Mouse (Mus musculus) intestine, embryonic 14.5 days (tissue): ENCODE measurements at regions not wholly inside any gene's neighbourhood (a gene's known extent, or its start where the extent isn't known, plus 50 kb on each side); places are given as distances from the start of the nearest gene placed in this dataset.
A peak's percentile ranks its signal among the peaks of the same experiment; 100 is the strongest.

ENCODE experiments used
- ATAC-seq: fragments of 200-750 bp; cut with Nextera tagmentation; replicated peaks from 2 replicates; pipeline ENCODE4 v1.8.0; 2017; ENCODE audit warnings: low read depth, moderate number of reproducible peaks, moderate TSS enrichment, moderate library complexity; ENCODE audit not compliant: low FRiP score, low TSS enrichment
- DNase-seq: peaks from one replicate; pipeline ENCODE4 v3.0.0-alpha.2; 2018; ENCODE audit warnings: low spot score
- H3K27ac ChIP-seq: fragments of 300-500 bp; sonication (generic); 2 replicates; pipeline ENCODE4 v1.5.1; 2014; ENCODE audit warnings: low read depth, mild to moderate bottlenecking, control low read depth
- H3K27me3 ChIP-seq: fragments of 300-500 bp; sonication (generic); replicated peaks from 2 replicates; pipeline ENCODE4 v1.6.1; 2014; ENCODE audit warnings: low read length, control low read depth; ENCODE audit not compliant: control insufficient read depth, insufficient read depth
- H3K36me3 ChIP-seq: fragments of 300-500 bp; sonication (generic); 2 replicates; pipeline ENCODE4 v1.6.1; 2014; ENCODE audit warnings: low read length, control low read depth; ENCODE audit not compliant: control insufficient read depth, insufficient read depth
- H3K4me1 ChIP-seq: fragments of 300-500 bp; sonication (generic); replicated peaks from 2 replicates; pipeline ENCODE4 v1.6.1; 2014; ENCODE audit warnings: low read length, control low read depth, mixed read lengths; ENCODE audit not compliant: control insufficient read depth, insufficient read depth
- H3K4me2 ChIP-seq: fragments of 300-500 bp; sonication (generic); 2 replicates; pipeline ENCODE4 v1.6.1; 2014; ENCODE audit warnings: low read length
- H3K4me3 ChIP-seq: fragments of 300-500 bp; sonication (generic); 2 replicates; pipeline ENCODE4 v1.5.1; 2014; ENCODE audit warnings: low read depth, low read length, control low read depth, mixed read lengths
- H3K9ac ChIP-seq: fragments of 300-500 bp; sonication (generic); 2 replicates; pipeline ENCODE4 v1.6.1; 2014; ENCODE audit warnings: mild to moderate bottlenecking, low read length
- H3K9me3 ChIP-seq: fragments of 300-500 bp; sonication (generic); 2 replicates; pipeline ENCODE4 v1.6.1; 2016; ENCODE audit warnings: low read length, control low read depth; ENCODE audit not compliant: control insufficient read depth
- WGBS: fragments of 180-500 bp; shearing (Covaris S2); extraction: QIAGEN DNeasy Blood & Tissue Kit; methylation state at CpG from one replicate; pipeline ENCODE4 v1.1.7; 2014; 5-methylcytosine and 5-hydroxymethylcytosine counted together

DNA sequence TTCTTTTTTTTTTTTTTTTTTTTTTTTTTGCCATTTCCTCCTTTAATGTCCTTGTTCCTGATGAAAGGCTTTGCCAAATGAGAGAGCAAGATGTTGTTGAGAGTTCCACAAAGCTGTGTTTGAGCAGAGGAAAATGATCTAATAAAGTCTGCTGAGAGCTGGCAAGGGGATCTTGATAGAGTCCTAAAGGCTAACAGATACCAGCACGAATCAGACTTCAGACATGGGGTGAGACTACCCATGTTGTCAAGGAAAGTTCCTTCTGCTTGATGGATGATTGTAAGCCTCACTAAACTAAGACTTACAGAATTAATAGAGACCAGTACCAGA, 665.2 kb upstream of the Fam92a start:
- H3K27me3 ChIP-seq: no peaks in the 10 kb centered on the region
- DNase-seq: no peak
- WGBS: 29% methylated on average over 1 of the region's 1 CpGs
- H3K4me3 ChIP-seq: no peak overlapping the region
- no peak overlapping the region for H3K4me2 ChIP-seq
- peak overlapping the region; percentile 44; the same call in 1 of the 2 replicates for H3K27ac ChIP-seq
- no peaks in the 10 kb centered on the region for H3K4me1 ChIP-seq
- H3K9me3 ChIP-seq: no peaks in the 10 kb centered on the region
- H3K9ac ChIP-seq: no peak overlapping the region
- no peaks in the 10 kb centered on the region for H3K36me3 ChIP-seq
- no peak for ATAC-seq

DNA sequence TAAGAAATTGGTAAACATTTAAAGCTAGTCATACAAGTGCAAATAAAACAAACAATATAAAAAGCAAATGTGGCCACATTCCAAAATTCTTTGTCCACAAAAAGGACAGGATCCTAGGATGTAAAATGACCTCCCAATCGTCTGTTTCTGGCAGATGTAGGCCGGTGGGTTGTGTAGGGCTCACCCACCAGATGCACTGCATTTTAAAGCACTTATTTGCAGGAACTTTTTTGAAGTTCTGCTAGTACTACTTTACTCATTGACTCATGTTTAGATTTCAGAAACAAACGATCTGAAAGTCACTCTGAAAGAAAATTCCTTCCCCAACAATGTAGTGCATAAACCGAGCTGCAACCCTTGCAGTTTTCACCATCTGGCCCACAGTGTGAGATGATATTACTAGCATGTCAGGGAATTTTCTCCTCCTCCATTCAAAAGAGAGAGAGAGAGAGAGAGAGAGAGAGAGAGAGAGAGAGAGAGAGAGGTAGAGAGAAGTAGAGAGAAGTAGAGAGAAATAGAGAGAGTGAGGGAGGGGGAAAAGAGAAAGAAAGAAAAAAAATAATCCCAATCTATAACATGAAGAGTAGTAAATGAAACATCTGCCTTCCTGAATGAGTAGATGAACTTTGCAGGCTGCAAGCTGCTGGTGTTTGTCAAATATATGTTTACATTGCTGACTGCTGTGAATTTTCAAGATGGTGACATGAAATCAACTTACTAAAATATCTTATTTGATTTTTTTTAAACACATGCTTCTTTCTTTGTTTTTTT, 664.7 kb upstream of the Fam92a start:
- 26% methylated on average over 4 of the region's 4 CpGs for WGBS

DNA sequence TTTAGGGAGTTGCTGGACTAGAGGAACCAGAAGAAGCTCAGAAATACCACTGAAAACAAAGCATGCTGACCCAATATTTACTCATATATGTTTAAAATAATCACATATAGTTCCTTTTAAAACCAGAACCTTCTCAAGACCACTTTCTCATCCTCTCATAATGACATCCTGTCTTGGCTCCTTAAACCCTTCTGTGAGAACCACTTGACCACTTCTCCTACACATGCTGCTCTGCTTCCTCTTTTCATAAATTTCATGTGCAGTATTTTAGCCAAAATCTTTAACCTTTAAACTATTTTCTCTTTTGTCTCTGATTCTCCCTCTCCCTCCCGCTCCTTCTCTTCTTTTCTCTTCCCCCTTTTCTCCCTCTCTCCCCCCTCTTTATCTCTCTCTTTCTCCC, 654.6 kb upstream of the Fam92a start:
- no peak overlapping the region for H3K9ac ChIP-seq
- no peaks in the 10 kb centered on the region for H3K9me3 ChIP-seq
- H3K4me2 ChIP-seq: no peak overlapping the region
- ATAC-seq: no peak
- DNase-seq: no peak
- no peaks in the 10 kb centered on the region for H3K27me3 ChIP-seq
- H3K4me1 ChIP-seq: no peaks in the 10 kb centered on the region
- 73% methylated on average over 1 of the region's 1 CpGs for WGBS
- H3K4me3 ChIP-seq: no peak overlapping the region
- H3K36me3 ChIP-seq: no peaks in the 10 kb centered on the region
- H3K27ac ChIP-seq: no peak overlapping the region

More for the DNA sequence above, 664.7 kb upstream of the Fam92a start:
- no peak for DNase-seq
- H3K9me3 ChIP-seq: no peaks in the 10 kb centered on the region
- ATAC-seq: 0 out of 2 replicates have a peak, but pooled peaks have one; percentile 43
- H3K9ac ChIP-seq: no peak overlapping the region
- peak overlapping the region; percentile 51; the same call in 1 of the 2 replicates for H3K27ac ChIP-seq
- no peak overlapping the region for H3K4me3 ChIP-seq
- H3K4me2 ChIP-seq: no peak overlapping the region
- H3K4me1 ChIP-seq: no peaks in the 10 kb centered on the region
- no peaks in the 10 kb centered on the region for H3K36me3 ChIP-seq
- no peaks in the 10 kb centered on the region for H3K27me3 ChIP-seq

DNA sequence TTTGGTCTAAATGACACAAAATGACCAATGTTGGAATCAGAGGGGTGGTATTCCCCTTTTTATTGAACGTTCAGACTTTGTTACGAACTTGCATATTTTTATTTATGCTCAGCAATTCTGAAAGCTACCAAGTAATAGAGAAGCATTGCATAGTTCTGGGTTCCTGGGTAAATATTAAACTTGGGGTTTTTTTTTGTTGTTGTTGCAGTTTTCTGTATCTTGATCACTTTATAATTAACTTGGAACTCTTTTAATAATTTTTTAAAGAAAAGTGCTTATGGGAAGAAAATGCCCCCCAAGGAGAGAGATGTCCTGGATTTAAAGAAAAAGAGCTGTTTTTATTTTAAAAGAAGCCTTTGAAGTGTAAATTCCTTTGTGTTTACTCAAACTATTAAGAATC, 642.4 kb upstream of the Fam92a start:
- H3K9me3 ChIP-seq: no peaks in the 10 kb centered on the region
- no peak overlapping the region for H3K4me3 ChIP-seq
- no peak overlapping the region for H3K27ac ChIP-seq
- H3K4me2 ChIP-seq: no peak overlapping the region
- DNase-seq (no peak), ATAC-seq (no peak)
- H3K27me3 ChIP-seq: no peaks in the 10 kb centered on the region
- no peaks in the 10 kb centered on the region for H3K36me3 ChIP-seq
- no peak overlapping the region for H3K9ac ChIP-seq
- H3K4me1 ChIP-seq: no peaks in the 10 kb centered on the region
- 95% methylated on average over 2 of the region's 2 CpGs for WGBS

DNA sequence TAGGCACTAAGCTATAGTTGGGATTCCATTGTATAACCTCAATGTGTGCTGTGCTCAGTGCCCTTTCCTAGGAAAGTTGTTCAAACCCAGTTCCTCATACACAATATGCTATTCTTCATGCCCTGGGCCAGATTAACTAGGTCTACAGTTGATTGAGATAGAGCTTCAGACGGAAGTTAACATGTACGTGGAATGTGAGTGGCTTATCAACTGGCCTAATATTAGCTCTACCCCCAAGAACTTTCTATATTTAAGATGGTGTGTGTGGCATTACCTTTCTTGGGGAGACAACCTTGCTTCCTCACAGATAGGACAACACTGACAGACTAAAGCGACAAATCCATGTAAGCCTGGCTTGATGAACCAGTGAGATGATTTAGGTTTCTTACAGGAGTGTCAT, 629.4 kb upstream of the Fam92a start:
- no peak overlapping the region for H3K4me2 ChIP-seq
- no peak overlapping the region for H3K4me3 ChIP-seq
- DNase-seq (no peak), ATAC-seq (no peak)
- no peaks in the 10 kb centered on the region for H3K9me3 ChIP-seq
- no peaks in the 10 kb centered on the region for H3K4me1 ChIP-seq
- no peaks in the 10 kb centered on the region for H3K36me3 ChIP-seq
- no peak overlapping the region for H3K9ac ChIP-seq
- WGBS: 88% methylated on average over 3 of the region's 3 CpGs
- H3K27me3 ChIP-seq: no peaks in the 10 kb centered on the region
- no peak overlapping the region for H3K27ac ChIP-seq

DNA sequence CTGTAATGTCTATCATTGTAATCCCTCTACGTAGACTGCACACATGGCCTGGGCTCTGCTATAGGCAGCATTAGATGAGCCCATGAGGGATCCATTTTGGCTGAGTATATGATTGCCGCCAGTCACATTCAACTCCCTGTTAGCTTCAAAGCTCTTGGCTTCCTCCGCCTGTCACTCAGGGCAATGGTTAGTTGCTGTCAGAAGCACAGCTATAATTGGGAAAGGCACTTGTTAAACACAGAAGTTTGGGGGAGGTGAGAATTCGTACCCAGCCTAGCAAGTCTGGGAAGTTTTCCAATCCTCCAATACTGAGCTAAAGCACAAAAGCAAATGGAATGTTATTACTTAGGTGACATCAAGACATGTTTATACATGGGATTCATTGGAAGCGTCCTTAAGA, 627.7 kb upstream of the Fam92a start:
- ATAC-seq (no peak), DNase-seq (no peak)
- 73% methylated on average over 5 of the region's 5 CpGs for WGBS
- Histone ChIP-seq H3K9ac (no peak overlapping the region), H3K4me2 (no peak overlapping the region), H3K9me3 (no peaks in the 10 kb centered on the region), H3K27ac (no peak overlapping the region), H3K4me3 (no peak overlapping the region), H3K36me3 (no peaks in the 10 kb centered on the region), H3K4me1 (no peaks in the 10 kb centered on the region), H3K27me3 (no peaks in the 10 kb centered on the region)

DNA sequence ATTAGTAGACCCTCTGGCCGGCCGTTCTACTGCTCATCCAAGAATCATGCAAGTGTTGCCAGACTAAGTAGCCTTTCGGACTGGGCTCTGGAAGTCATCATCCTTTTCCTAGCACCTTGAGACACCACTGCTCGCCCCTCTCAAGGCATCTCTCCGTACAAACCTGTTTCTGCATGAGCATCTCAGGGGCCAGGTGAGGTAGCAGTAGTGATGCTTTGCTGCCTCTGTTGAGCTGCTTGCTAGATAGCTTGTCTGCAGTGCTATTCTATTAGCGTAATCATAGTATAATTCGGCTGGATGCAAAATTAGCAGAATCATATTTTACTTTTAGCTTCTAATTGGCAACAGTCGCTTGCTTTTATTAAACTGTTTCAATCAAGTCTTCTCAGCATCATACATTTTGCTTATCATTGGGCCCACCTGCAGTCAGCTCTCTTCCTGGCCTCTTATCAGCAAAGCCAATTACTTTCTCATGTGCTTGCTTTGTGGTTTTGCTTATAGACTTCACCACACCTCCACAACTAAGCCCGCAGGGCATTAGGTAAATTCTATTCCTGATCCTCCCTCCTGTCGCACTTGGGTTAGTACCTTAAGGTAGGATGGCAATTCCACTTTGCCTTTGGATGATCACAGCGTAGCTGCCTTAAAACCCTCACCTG, 621.1 kb upstream of the Fam92a start:
- ATAC-seq (no peak), DNase-seq (no peak)
- Histone ChIP-seq H3K9me3 (no peaks in the 10 kb centered on the region), H3K9ac (no peak overlapping the region), H3K4me1 (no peaks in the 10 kb centered on the region), H3K4me3 (no peak overlapping the region), H3K27me3 (no peaks in the 10 kb centered on the region), H3K36me3 (no peaks in the 10 kb centered on the region), H3K4me2 (no peak overlapping the region), H3K27ac (no peak overlapping the region)
- WGBS: 70% methylated on average over 11 of the region's 11 CpGs

DNA sequence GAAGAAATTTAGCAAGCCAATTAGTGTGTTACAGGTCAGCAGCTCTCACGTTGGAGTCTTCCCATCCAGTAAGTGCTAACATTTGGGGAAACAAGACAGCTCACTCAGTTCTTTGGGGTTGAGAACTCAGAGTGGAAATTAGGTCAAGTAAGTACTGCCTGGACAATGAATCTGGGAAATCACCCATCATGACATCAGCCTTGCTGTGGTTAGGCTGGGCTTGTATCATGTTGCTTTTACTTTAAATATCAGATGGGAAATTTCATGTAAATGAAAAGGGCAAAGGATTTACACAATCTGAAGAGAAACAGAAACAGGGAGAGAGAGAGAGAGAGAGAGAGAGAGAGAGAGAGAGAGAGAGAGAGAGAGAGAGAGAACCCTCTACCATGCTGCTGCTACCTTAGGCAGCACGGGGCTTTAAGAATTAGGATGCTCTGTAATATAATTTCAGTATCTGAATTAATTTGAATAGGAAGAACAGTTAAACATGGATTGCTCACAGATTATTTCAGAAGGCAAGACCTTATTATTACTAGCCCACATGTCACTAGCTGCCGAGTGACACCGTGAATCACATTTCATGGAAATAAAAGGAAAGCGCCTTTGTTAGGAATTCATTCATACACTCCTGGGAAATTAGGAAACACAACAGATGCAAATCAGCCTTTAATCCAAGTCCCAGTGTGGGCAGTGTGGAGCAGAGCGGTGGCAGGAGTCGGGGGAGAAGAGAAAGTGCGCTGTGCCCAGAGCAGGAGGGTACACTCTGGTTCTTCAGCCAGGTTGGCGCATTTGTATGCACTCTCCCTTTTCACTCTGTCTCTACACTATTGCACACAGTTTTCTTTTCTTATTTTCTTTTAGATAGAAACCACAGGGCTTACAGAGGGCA, 620.2 kb upstream of the Fam92a start:
- Histone ChIP-seq H3K9ac (no peak overlapping the region), H3K4me2 (no peak overlapping the region), H3K4me3 (no peak overlapping the region), H3K27me3 (no peaks in the 10 kb centered on the region), H3K9me3 (no peaks in the 10 kb centered on the region), H3K4me1 (no peaks in the 10 kb centered on the region), H3K36me3 (no peaks in the 10 kb centered on the region), H3K27ac (no peak overlapping the region)
- no peak for ATAC-seq
- WGBS: 84% methylated on average over 9 of the region's 9 CpGs
- no peak for DNase-seq
